Mouse (Mus musculus): Measurements from ENCODE around the gene Rps21. TPM values are rescaled to one million over a fixed set of nuclear protein-coding genes. Genes with fewer than 3 reads are reported as not detected.

Rps21 gene
- polyA plus RNA-seq, 1 experiment from 2014 or later, result 349 TPM

DNA sequence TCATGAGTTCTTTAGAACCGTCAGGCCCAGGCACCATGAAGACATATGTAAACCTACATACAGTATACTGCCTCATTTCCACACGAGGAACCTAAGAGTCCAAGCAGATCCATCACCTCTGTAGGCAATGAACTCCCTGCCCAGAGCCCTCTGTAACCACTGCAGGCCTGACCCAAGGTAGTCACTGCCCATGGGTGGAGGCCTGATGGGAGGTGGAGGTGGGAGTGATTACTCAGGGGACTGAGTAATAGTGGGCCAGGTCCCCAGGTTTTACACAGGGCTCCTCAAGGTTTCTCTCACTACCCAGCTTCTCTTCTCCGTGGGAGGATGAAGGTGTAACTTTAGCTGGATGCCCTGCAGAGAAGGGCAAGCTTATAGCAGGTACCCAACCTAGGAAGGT is 28.0 kb upstream of the Rps21 start:
- H3K4me3 ChIP-seq, result no peak overlapping the region
- no peak overlapping the region for H3K9ac ChIP-seq
- 0 out of 2 replicates have a peak, but pooled peaks cover 5% of the 10 kb centered on the region for H3K27me3 ChIP-seq (replicated peaks)
- H3K27ac ChIP-seq (ENCODE audit: poor library complexity, severe bottlenecking), result no peak overlapping the region
- H3K36me3 ChIP-seq, result no peaks in the 10 kb centered on the region
- no peak for ATAC-seq (ENCODE audit: insufficient number of reproducible peaks, low FRiP score)
- H3K9me3 ChIP-seq (replicated peaks), result no peaks in the 10 kb centered on the region
- 76% methylated on average over 3 of the region's 3 CpGs for WGBS
- peaks cover 81% of the 10 kb centered on the region for H3K4me1 ChIP-seq (replicated peaks)
- no peak overlapping the region for H3K4me2 ChIP-seq

DNA sequence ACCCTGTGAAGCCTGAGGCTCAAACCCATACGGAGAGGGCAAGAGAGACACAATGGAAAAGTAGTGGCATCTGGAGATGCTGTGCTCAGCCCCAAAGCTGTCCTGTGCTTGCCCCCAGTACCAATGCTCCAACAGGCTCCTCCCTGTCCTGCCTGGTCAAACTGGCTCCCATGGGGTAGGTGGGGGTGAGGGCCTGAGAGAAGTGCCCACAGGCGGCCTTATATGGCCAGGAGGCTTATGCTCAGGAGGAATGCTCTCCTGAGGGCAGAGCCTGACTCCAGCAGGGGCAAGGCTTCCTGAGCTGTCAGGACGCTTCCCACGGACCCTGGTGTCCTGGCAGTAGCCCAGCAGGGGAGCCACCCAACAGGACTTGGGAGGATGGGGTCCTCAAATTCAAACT is 26.7 kb upstream of the Rps21 start:
- H3K4me1 ChIP-seq (replicated peaks), result peaks cover 80% of the 10 kb centered on the region
- no peak for ATAC-seq (ENCODE audit: insufficient number of reproducible peaks, low FRiP score)
- no peak overlapping the region for H3K4me3 ChIP-seq
- no peaks in the 10 kb centered on the region for H3K36me3 ChIP-seq
- 44% methylated on average over 4 of the region's 4 CpGs for WGBS
- H3K9me3 ChIP-seq (replicated peaks), result no peaks in the 10 kb centered on the region
- no peak overlapping the region for H3K4me2 ChIP-seq
- peak overlapping the region; percentile 39; the same call in 1 of the 2 replicates for H3K9ac ChIP-seq
- 0 out of 2 replicates have a peak, but pooled peaks cover 5% of the 10 kb centered on the region for H3K27me3 ChIP-seq (replicated peaks)
- peak overlapping the region; percentile 33; the same call in 1 of the 2 replicates for H3K27ac ChIP-seq (ENCODE audit: poor library complexity, severe bottlenecking)

DNA sequence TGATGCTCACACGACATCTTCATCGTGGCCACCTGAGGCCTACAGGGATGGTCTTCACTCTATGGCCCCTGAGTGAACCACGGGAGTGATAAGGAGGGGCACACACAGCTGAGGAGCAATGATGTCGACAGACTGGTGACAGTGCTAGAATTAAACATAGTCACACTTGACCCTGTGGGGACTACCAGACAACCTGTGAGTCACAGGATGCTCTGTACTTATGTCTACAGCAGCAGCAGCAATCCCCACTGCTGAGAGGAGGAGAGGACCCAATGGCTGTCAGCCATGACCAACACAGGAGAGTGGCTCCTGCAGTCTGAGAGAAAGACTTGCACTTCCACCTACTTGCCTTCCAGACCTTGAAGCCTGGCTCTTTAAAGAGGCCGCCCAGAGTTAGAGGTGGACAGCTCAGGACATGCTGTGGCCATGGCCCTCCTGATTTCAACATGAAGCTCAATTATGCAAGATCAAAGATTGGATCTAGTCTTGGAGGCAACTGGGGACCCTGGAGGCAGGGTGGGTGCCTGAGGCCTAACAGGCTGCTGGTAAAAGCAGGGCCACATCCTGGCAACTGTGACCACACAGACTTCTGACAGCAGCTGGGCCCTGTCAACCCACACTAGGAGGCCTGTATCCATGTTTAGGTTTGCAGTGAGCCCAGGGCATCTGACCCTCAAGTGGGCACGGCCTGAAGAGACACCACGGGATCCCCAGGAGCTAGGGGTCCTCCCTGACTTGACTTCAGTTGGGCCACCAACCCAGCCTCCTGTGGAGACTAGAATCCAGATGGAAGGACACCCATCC is 23.9 kb upstream of the Rps21 start:
- Histone ChIP-seq H3K4me1 (replicated peaks) (peaks cover 55% of the 10 kb centered on the region), H3K4me3 (no peak overlapping the region), H3K27ac (ENCODE audit: poor library complexity, severe bottlenecking) (peak overlapping the region; percentile 37; the same call in 1 of the 2 replicates), H3K9ac (no peak overlapping the region), H3K4me2 (no peak overlapping the region), H3K9me3 (replicated peaks) (no peaks in the 10 kb centered on the region; the same call in 1 of the 2 replicates), H3K36me3 (no peaks in the 10 kb centered on the region), H3K27me3 (replicated peaks) (no peaks in the 10 kb centered on the region)
- ATAC-seq (ENCODE audit: insufficient number of reproducible peaks, low FRiP score), result no peak
- WGBS, result 56% methylated on average over 7 of the region's 7 CpGs

DNA sequence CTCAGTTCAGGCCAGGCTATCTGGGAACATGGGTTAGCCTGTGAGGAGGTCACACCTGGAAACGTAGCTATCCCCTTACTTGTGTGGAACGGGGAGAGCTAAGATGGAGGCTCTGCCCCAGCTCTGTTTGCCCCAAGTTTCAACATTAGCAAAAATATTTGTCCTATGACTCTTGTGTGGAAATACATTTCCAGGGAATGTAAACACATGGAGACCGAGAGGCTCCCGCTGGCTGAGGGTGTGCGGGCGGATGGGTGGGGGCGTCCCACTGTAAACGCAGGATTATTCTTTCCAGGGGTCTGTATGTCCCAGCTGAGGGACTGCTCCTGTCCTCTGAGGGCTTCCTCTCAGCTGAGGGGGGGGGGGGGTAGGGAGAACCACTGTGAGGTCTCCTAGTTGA is 22.8 kb upstream of the Rps21 start:
- Histone ChIP-seq H3K9ac (no peak overlapping the region), H3K27ac (ENCODE audit: poor library complexity, severe bottlenecking) (peak overlapping the region; percentile 80), H3K4me1 (replicated peaks) (peaks cover 47% of the 10 kb centered on the region), H3K27me3 (replicated peaks) (no peaks in the 10 kb centered on the region), H3K4me2 (no peak overlapping the region), H3K9me3 (replicated peaks) (no peaks in the 10 kb centered on the region; the same call in 1 of the 2 replicates), H3K36me3 (no peaks in the 10 kb centered on the region), H3K4me3 (no peak overlapping the region)
- ATAC-seq (ENCODE audit: insufficient number of reproducible peaks, low FRiP score), result no peak
- 87% methylated on average over 8 of the region's 8 CpGs for WGBS

DNA sequence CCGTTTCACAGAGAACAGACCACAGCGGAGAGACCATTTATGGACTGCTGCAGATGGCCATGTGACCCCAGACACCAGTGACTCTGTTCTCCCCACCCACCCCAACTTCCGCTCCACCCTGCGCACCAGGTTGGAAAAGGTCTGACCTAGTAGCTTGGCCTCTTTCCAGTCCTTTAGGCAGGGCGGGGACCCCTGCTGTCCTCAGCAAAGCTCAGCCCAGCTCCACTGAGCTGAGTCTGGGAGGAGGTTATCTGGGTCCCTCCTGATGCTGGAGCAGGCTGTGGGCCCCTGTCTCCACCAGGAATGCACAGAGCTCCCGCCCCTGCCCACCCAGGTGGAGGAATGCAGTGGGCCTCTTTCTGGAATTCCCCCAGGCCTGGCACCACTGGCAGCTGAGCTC is 22.2 kb upstream of the Rps21 start:
- H3K4me3 ChIP-seq, result no peak overlapping the region
- H3K4me2 ChIP-seq, result peak overlapping the region; percentile 35
- no peak overlapping the region for H3K9ac ChIP-seq

DNA sequence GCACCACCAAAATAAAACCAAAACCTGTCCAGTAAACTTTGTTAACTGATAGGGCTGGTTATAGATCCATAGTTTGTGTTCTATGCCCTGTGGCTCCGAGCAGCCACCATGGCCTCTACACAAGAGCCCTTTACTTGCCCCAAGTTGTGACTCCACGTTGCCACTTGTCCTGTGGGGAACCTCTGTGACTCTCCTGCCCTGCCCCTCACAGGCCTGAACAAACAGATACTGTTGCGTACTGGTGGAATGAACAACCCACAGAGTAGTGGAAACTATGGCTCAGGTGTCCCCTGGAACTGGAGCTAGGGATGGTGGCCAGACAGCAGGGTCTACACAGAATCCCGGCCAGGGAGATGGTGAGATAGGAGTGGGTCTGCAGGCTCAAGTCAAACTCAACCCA is 21.4 kb upstream of the Rps21 start:
- Histone ChIP-seq H3K4me3 (no peak overlapping the region), H3K4me2 (no peak overlapping the region), H3K9ac (no peak overlapping the region), H3K36me3 (no peaks in the 10 kb centered on the region), H3K9me3 (replicated peaks) (no peaks in the 10 kb centered on the region; the same call in 1 of the 2 replicates), H3K27ac (ENCODE audit: poor library complexity, severe bottlenecking) (peak overlapping the region; percentile 41), H3K27me3 (replicated peaks) (no peaks in the 10 kb centered on the region), H3K4me1 (replicated peaks) (peaks cover 41% of the 10 kb centered on the region)
- WGBS, result 76% methylated on average over 4 of the region's 4 CpGs
- no peak for ATAC-seq (ENCODE audit: insufficient number of reproducible peaks, low FRiP score)

More for the DNA sequence above, 22.2 kb upstream of the Rps21 start:
- 41% methylated on average over 6 of the region's 6 CpGs for WGBS
- Histone ChIP-seq H3K9me3 (replicated peaks) (no peaks in the 10 kb centered on the region; the same call in 1 of the 2 replicates), H3K27me3 (replicated peaks) (no peaks in the 10 kb centered on the region), H3K27ac (ENCODE audit: poor library complexity, severe bottlenecking) (peak overlapping the region; percentile 80), H3K4me1 (replicated peaks) (peaks cover 45% of the 10 kb centered on the region), H3K36me3 (no peaks in the 10 kb centered on the region)
- peak; percentile 58 for ATAC-seq (ENCODE audit: insufficient number of reproducible peaks, low FRiP score)

DNA sequence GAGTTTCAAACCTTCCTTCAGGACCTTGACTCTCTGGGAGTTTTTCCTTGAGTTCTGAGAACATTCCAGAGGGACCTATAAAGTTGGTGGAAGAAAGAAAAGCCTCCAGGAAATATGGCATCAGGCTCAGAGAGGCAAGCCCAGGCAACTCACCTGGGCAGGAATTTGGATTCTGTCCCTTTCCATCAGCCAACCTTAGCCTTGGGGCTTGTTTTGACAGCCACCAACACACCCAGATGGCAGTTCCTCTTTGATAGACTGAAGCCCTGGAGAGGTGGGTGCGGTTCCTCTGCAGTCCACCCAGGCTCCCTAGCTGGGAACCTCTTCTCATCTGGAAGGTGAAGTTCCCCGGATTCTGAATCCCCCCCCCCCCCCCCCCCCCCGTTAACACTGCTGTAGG is 20.7 kb upstream of the Rps21 start:
- ATAC-seq (ENCODE audit: insufficient number of reproducible peaks, low FRiP score), result no peak
- Histone ChIP-seq H3K4me1 (replicated peaks) (peaks cover 40% of the 10 kb centered on the region), H3K27ac (ENCODE audit: poor library complexity, severe bottlenecking) (no peak overlapping the region)

DNA sequence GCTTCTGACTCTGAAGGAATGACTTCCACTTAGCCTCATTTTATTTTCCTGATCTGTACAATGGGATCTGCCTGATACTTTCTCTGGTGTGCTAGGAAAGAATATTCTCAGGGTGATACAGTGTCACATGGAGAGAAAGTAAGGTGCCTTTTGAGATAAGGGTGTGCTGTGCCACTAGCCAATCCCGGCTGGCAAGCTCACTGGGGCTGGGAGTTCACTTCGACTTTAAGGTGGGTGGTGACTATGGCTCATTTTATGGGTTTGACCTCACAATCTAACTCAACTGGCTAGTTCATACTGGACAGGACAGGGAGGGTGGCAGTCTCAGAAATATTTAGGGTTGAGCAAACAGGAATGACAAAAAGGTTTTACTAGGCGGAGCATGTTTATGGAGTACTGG is 20.2 kb upstream of the Rps21 start:
- Histone ChIP-seq H3K4me3 (no peak overlapping the region), H3K27me3 (replicated peaks) (no peaks in the 10 kb centered on the region), H3K4me2 (no peak overlapping the region), H3K36me3 (no peaks in the 10 kb centered on the region), H3K9ac (no peak overlapping the region), H3K9me3 (replicated peaks) (peaks cover 3% of the 10 kb centered on the region; the same call in 1 of the 2 replicates), H3K4me1 (replicated peaks) (peaks cover 40% of the 10 kb centered on the region), H3K27ac (ENCODE audit: poor library complexity, severe bottlenecking) (no peak overlapping the region)
- 0 out of 2 replicates have a peak, but pooled peaks have one; percentile 19 for ATAC-seq (ENCODE audit: insufficient number of reproducible peaks, low FRiP score)
- WGBS, result 59% methylated on average over 3 of the region's 3 CpGs

More for the DNA sequence above, 20.7 kb upstream of the Rps21 start:
- Histone ChIP-seq H3K9me3 (replicated peaks) (peaks cover under 1% of the 10 kb centered on the region; the same call in 1 of the 2 replicates), H3K36me3 (no peaks in the 10 kb centered on the region), H3K4me3 (no peak overlapping the region), H3K4me2 (no peak overlapping the region), H3K9ac (no peak overlapping the region), H3K27me3 (replicated peaks) (no peaks in the 10 kb centered on the region)
- 50% methylated on average over 2 of the region's 3 CpGs for WGBS

DNA sequence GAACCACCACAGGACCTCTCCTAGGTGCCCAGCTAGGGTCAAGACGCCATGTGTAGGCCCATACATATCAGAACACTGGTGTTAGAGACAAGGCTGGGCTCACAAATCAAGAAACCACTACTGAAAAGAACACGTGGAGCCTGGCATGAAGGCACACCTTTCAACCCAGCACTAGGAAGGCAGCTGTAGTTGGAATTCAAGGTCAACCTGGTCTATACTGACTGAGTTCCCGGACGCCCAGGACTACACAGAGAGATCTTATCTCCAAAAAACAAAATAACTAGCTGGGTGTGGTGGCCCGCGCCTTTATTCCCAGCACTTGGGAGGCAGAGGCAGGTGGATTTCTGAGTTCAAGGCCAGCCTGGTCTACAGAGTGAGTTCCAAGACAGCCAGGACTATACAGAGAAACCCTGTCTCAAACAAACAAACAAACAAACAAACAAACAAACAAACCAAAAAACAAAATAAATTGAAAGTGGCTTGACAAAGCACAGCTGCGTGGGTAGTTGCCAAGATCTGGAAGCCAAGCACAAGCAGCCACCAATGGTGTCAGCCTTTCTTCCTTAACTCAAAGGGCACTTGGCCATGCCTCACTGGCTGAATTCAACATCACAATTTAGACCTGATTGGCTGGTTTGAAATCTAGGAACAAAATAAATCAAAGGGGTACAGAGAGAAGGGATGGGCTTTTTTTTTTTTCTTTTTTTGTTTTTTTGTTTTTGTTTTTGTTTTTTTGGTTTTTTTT is 19.4 kb upstream of the Rps21 start:
- Histone ChIP-seq H3K36me3 (no peaks in the 10 kb centered on the region), H3K27ac (ENCODE audit: poor library complexity, severe bottlenecking) (no peak overlapping the region), H3K4me2 (no peak overlapping the region), H3K4me3 (no peak overlapping the region), H3K4me1 (replicated peaks) (peaks cover 34% of the 10 kb centered on the region), H3K27me3 (replicated peaks) (no peaks in the 10 kb centered on the region), H3K9ac (no peak overlapping the region), H3K9me3 (replicated peaks) (peaks cover 3% of the 10 kb centered on the region; the same call in 1 of the 2 replicates)
- 85% methylated on average over 7 of the region's 7 CpGs for WGBS
- no peak for ATAC-seq (ENCODE audit: insufficient number of reproducible peaks, low FRiP score)

DNA sequence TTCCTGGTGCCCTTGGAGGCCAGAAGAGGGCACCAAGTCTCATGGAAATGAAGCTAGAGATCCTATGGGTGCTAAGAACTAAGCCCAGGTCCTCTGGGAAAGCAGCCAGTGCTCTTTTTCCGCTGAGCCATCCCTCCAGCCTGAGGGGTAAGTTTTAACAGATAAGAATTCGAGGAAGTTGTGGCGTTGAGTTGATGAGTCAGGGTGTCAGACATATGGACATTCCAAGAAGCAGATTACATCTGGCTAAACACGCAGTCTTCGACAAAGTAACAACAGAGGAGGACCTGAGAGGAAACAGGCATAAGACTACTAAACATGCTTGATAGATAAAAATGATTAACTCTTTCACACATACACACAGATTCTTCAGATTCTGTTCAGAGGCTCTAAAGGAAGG is 18.6 kb upstream of the Rps21 start:
- Histone ChIP-seq H3K4me3 (no peak overlapping the region), H3K9me3 (replicated peaks) (peaks cover 3% of the 10 kb centered on the region; the same call in 1 of the 2 replicates), H3K27me3 (replicated peaks) (no peaks in the 10 kb centered on the region), H3K4me1 (replicated peaks) (peaks cover 26% of the 10 kb centered on the region), H3K9ac (no peak overlapping the region), H3K36me3 (no peaks in the 10 kb centered on the region), H3K27ac (ENCODE audit: poor library complexity, severe bottlenecking) (no peak overlapping the region), H3K4me2 (no peak overlapping the region)
- 38% methylated on average over 5 of the region's 5 CpGs for WGBS
- no peak for ATAC-seq (ENCODE audit: insufficient number of reproducible peaks, low FRiP score)

DNA sequence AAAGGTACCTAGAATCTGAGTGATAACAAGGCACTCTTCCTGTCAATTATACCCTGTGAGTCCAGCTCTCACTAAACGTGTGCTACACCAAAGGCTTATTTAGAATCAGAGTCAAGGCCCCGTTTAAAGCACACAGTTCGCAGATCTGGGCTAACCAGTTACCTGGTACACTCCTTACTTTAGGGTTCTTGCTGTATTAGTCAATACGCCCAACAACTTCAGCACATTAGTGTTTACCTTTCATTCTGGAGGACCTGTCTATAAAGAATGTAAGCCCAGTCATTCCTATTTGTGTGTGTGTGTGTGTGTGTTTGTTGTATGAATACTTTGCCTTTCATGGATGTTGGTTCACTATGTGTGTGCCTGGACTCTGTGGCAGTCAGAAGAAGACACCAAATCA is 14.1 kb upstream of the Rps21 start:
- 79% methylated on average over 4 of the region's 4 CpGs for WGBS
- no peak for ATAC-seq (ENCODE audit: insufficient number of reproducible peaks, low FRiP score)

More for the DNA sequence above, 14.1 kb upstream of the Rps21 start:
- peaks cover 3% of the 10 kb centered on the region; the same call in 1 of the 2 replicates for H3K9me3 ChIP-seq (replicated peaks)
- no peak overlapping the region for H3K4me2 ChIP-seq
- H3K4me3 ChIP-seq, result no peak overlapping the region
- 0 out of 2 replicates have a peak, but pooled peaks cover 9% of the 10 kb centered on the region for H3K4me1 ChIP-seq (replicated peaks)
- no peak overlapping the region for H3K9ac ChIP-seq
- H3K36me3 ChIP-seq, result no peaks in the 10 kb centered on the region
- no peak overlapping the region for H3K27ac ChIP-seq (ENCODE audit: poor library complexity, severe bottlenecking)
- H3K27me3 ChIP-seq (replicated peaks), result no peaks in the 10 kb centered on the region

Data from heart, embryonic 12.5 days (tissue).